Mouse (Mus musculus) brown adipose tissue, adult 24 weeks (tissue): ENCODE measurements around the gene Fus. TPM values are rescaled to one million over a fixed set of nuclear protein-coding genes. Genes with fewer than 3 reads are reported as not detected.
"Not testable (repeated sequence)": the region's sequence is repeated elsewhere in the genome, so short reads cannot be mapped to it uniquely, and the experiment has no call there.

Experiments
- H3K27ac ChIP-seq: fragments of 200-500 bp; replicated peaks from 2 replicates; pipeline ENCODE4 v1.5.1; 2012; ENCODE audit warnings: low read depth, mild to moderate bottlenecking, low read length
- H3K4me1 ChIP-seq: fragments of 200-500 bp; 2 replicates; pipeline ENCODE4 v1.6.1; 2012; ENCODE audit warnings: low read length, mixed read lengths; ENCODE audit not compliant: control insufficient read depth, insufficient read depth, insufficient read length
- H3K4me3 ChIP-seq: fragments of 200-500 bp; 2 replicates; pipeline ENCODE4 v1.5.1; 2012; ENCODE audit warnings: low read depth, mild to moderate bottlenecking, low read length, moderate library complexity; ENCODE audit not compliant: insufficient read depth
- polyA plus RNA-seq: library from polyadenylated mRNA; stranded (reverse); fragments of >200 nt; gene quantifications from 2 replicates; pipeline ENCODE4 v1.2.4, GENCODE M21; 2012; ENCODE audit not compliant: missing spikeins, insufficient read depth, insufficient read length

Fus gene
- polyA plus RNA-seq, 1 experiment: 250 TPM

GRCm38 (mm10) chr7:128009715-128010340 is 42.6 kb downstream of the Fus start:
- Histone ChIP-seq H3K4me1 (no peaks in the 10 kb centered on the region), H3K4me3 (no peak overlapping the region), H3K27ac (no peak overlapping the region)

DNA sequence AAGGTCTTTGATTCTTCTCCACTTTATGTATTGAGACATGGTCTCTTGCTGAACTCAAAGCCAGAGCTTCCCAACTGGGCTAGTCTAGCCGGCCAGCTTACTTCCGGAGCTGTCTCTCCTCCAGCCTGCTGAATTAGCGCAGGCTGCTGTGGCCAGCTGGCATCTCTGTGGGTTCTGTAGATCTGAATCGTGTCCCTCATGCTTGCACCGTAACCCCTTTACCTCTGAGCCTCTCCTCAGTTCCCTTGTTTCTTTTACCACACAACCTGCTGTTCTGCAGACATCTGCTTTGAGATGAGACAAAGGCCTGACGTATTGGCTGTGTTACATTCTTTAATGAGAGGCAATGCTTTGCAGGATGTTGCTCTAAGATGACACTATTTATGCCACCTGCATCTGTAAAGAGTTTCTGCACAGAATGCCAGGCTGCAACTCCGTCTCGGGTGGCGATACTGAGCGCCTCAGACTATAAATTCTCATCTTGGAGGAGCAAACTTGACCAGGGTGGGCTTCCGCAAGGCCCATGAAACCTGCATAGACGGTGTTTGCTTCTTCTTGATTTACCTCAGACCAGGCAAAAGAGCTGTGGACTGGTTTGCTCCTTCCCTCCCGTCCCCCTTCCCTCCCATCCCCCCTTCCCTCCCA is 45.0 kb downstream of the Fus start:
- H3K4me3 ChIP-seq: no peak overlapping the region
- H3K27ac ChIP-seq: no peak overlapping the region
- no peaks in the 10 kb centered on the region for H3K4me1 ChIP-seq

DNA sequence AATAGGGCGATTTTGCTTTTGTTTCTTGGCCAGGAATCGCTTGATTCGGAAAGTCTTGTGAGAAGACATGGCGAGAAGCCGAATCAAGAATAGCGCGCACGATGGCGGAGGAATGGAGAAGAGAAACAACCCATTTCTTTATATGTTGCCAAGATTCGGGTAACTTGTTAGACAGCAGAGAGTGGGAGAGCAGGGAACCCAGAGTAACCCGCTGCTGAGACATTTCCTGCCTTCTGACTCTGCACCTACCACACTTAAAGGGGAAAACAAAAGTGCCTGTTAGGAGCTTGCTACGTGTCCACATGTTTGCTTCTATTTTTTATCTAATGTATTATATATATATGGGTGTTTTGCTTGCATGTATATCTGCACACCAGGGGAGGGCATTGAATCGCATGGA is 45.9 kb downstream of the Fus start:
- Histone ChIP-seq H3K4me1 (no peaks in the 10 kb centered on the region), H3K4me3 (no peak overlapping the region), H3K27ac (no peak overlapping the region)

- not testable (repeated sequence) for H3K27ac ChIP-seq
Observed at GRCm38 (mm10) chr7:128016134-128016533, 48.9 kb downstream of the Fus start.

GRCm38 (mm10) chr7:128016650-128017049 is 49.4 kb downstream of the Fus start:
- no peak overlapping the region for H3K27ac ChIP-seq

More at GRCm38 (mm10) chr7:128016134-128016533, 48.9 kb downstream of the Fus start:
- H3K4me1 ChIP-seq, H3K4me3 ChIP-seq: not testable (repeated sequence)

DNA sequence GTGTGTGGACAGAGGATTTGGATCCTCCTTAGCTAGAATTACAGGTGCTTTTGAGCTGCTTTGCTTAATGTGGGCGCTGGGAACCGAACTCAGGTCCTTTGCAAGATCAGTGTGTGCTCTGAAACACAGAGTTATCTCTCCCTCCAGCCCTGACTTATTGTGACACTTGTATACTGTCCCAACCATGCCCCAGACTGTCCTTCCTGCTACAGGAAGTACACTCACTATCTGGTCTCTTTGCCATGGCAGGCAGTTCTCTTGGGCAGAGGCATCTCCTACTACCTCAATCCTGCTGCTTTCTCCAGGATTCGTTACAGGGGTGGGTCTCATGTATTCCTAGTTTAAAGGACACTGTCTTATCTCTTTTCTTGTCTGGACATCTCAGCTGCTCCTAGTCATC is 51.0 kb downstream of the Fus start:
- Histone ChIP-seq H3K27ac (no peak overlapping the region), H3K4me1 (no peaks in the 10 kb centered on the region), H3K4me3 (no peak overlapping the region)

More at GRCm38 (mm10) chr7:128016650-128017049, 49.4 kb downstream of the Fus start:
- Histone ChIP-seq H3K4me3 (no peak overlapping the region), H3K4me1 (no peaks in the 10 kb centered on the region)

GRCm38 (mm10) chr7:128019187-128019586 is 51.9 kb downstream of the Fus start:
- no peak overlapping the region for H3K27ac ChIP-seq
- H3K4me3 ChIP-seq: no peak overlapping the region
- H3K4me1 ChIP-seq: no peaks in the 10 kb centered on the region

DNA sequence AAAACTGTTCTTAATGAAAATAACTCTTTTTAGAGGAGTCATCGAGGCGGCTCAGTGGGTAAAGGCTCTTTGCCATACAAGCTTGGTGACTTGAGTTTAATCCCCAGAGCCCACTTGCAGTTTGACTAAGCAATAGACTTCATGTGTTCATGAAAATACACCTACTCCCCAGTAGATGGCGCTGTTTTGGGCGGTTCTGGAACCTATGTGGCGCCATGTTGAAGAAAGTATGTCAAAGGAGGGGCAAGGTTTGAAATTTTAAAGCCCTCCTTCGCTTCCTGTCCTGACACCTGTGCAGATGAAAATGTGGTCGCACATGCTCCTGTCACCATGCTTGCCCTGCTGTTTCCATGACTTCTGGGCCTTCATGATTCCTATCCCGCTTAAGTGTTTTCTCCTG is 55.7 kb downstream of the Fus start:
- Histone ChIP-seq H3K27ac (no peak overlapping the region), H3K4me3 (no peak overlapping the region), H3K4me1 (no peaks in the 10 kb centered on the region)

DNA sequence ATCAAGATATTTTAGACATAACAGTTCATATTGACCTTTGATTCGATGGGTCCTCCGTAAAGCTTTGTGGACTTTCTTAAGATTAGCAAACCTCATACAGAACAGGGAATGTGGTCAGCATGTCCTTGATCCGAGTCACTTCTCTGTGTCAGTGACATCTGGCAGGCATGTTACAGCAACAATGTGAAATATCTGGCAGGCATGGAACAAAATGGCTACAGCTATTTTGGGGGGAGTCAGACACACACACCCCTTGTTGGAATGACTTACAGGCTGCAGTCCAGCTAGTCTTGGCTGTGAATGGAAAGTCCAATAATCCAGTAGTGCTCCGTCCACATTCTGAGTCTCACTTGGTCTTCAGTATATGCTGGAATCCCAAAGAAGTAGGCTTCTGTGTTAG is 56.3 kb downstream of the Fus start:
- no peak overlapping the region for H3K27ac ChIP-seq
- H3K4me3 ChIP-seq: no peak overlapping the region
- H3K4me1 ChIP-seq: no peaks in the 10 kb centered on the region

DNA sequence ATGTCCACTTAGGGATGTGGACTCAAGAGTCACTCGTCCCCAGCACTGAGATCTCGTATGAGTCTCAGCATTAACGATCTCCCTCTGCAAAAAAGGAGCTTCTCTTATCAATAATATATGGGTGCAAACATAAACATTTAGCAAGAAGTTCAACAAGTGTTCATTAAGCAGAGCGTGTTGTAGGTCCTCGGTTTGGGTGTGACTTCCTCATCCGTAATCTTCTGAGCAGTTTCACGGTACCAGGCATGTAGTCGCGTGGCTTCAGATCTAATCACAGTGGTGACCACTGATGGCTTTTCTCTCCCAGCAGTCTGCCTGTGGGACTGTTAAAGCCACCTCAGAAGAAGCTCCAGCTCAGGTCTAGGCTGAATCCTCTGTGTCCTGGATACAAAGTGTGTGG is 57.1 kb downstream of the Fus start:
- no peaks in the 10 kb centered on the region for H3K4me1 ChIP-seq
- H3K4me3 ChIP-seq: no peak overlapping the region
- no peak overlapping the region for H3K27ac ChIP-seq

DNA sequence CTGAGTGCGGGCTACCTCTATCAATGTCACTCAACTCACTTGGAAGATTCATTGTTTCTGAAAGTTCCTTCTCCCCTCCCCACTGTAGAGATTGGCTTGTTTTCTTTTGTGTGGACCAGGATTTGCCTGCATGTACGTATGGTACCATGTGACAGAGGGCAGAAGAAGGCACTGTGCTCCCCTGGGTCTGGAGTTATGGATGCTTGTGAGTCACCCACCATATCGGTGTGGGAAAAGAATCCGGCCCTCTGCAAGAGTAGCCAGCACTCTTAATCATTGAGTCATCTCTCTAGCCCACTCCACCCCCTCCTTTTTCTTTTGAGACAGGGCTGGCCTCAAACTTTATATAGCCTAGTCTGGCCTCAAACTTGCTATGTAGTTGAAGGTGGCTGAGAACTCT is 57.7 kb downstream of the Fus start:
- no peak overlapping the region for H3K27ac ChIP-seq
- no peaks in the 10 kb centered on the region for H3K4me1 ChIP-seq
- no peak overlapping the region for H3K4me3 ChIP-seq

DNA sequence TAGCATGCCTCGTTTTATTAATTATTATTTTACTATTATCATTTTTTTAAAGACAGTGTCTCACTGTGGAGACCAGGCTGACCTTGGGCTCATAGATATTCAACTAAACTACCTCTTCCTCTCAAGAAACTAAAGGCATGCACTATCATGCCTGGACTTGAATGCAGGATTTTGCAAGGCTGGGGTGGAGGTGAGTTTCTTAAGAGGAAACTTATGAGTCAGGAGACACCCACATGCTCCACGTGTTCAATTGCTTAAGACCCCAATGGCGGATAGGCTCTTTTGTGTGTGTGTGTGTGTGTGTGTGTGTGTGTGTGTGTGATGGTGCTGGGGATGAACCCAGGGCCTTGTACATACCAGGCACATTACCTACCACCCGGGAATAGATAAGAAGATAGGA is 58.1 kb downstream of the Fus start:
- H3K4me1 ChIP-seq: no peaks in the 10 kb centered on the region
- H3K27ac ChIP-seq: no peak overlapping the region
- no peak overlapping the region for H3K4me3 ChIP-seq

DNA sequence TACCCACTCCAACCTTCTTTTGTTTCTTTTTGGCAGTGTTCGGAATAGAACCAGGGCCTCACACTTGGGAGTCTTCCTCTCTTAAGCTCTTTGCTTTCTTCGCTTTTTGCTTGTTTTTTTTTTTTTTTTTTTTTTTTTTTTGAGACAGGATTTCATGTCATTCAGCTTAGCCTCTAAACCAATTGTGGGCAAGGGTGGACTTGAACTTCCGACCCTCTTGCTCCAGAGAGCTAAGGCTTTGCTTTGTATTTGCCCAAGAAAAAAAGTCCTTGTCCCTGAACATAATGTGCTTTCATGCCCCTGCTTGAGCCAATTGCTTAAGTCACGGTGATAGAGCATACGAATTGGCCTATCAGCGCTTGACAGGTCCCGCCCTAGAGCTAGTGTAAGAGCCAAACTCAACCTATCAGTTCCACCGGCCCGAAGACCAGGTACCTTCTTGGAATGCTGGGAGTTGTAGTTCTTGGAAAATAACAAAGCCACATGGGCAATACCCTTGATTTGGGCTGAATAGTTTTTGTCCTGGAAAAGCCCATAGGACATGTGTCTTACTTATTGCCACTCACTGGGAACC is 64.2 kb downstream of the Fus start:
- H3K4me1 ChIP-seq: no peaks in the 10 kb centered on the region
- no peak overlapping the region for H3K4me3 ChIP-seq
- H3K27ac ChIP-seq: no peak overlapping the region

- Histone ChIP-seq H3K27ac (no peak overlapping the region), H3K4me1 (no peaks in the 10 kb centered on the region), H3K4me3 (no peak overlapping the region)
Observed at GRCm38 (mm10) chr7:128032290-128032988, 65.2 kb downstream of the Fus start.

- no peaks in the 10 kb centered on the region for H3K4me1 ChIP-seq
- H3K27ac ChIP-seq: no peak overlapping the region
- H3K4me3 ChIP-seq: no peak overlapping the region
Observed at GRCm38 (mm10) chr7:128032989-128033293, 65.7 kb downstream of the Fus start.

DNA sequence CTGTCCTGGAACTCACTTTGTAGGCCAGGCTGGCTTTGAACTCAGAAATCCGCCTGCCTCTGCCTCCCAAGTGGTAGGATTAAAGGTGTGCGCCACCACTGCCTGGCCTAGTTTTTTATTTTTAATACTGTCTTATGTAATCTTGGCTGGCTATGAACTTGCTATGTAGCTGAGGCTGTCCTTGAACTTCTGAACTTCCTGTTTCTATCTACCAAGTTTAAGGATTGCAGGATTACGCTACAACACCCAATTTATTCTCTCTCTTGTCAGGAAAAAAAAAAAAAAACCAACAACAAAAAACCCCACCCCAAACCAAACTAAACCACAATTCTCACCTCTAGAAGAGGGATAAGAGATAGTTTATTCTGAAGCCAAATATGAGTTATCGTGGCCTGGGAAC is 66.4 kb downstream of the Fus start:
- no peaks in the 10 kb centered on the region for H3K4me1 ChIP-seq
- no peak overlapping the region for H3K27ac ChIP-seq

More for the DNA sequence above, 66.4 kb downstream of the Fus start:
- no peak overlapping the region for H3K4me3 ChIP-seq
